Mouse (Mus musculus) midbrain, postnatal 0 days (tissue): ENCODE results near the gene Gm5431. TPM values are rescaled to one million over a fixed set of nuclear protein-coding genes. Genes with fewer than 3 reads are reported as not detected.
A peak's percentile ranks its signal among the peaks of the same experiment; 100 is the strongest.

Experiments used
- ATAC-seq: fragments of 200-750 bp; cut with Nextera tagmentation; 2 replicates; pipeline ENCODE4 v1.8.0; 2017; ENCODE audit warnings: moderate number of reproducible peaks, mild to moderate bottlenecking, moderate TSS enrichment, moderate library complexity; ENCODE audit not compliant: low FRiP score
- DNase-seq: peaks from one replicate; pipeline ENCODE4 v3.0.0-alpha.2; 2015; ENCODE audit warnings: low spot score
- H3K27ac ChIP-seq: fragments of 300-500 bp; sonication (generic); 2 replicates; pipeline ENCODE4 v1.5.1; 2014; ENCODE audit warnings: low read depth, mild to moderate bottlenecking, low read length, mixed read lengths
- H3K27me3 ChIP-seq: fragments of 300-500 bp; sonication (generic); 2 replicates; pipeline ENCODE4 v1.6.1; 2014; ENCODE audit warnings: low read length, control low read depth, mixed read lengths; ENCODE audit not compliant: insufficient read depth
- H3K36me3 ChIP-seq: fragments of 300-500 bp; sonication (generic); 2 replicates; pipeline ENCODE4 v1.6.1; 2014; ENCODE audit warnings: low read length, control low read depth, mixed read lengths; ENCODE audit not compliant: insufficient read depth
- H3K4me1 ChIP-seq: fragments of 300-500 bp; sonication (generic); 2 replicates; pipeline ENCODE4 v1.6.1; 2014; ENCODE audit warnings: mild to moderate bottlenecking, control low read depth, antibody characterized with exemption, low read length, mixed read lengths; ENCODE audit not compliant: insufficient read depth
- H3K4me2 ChIP-seq: fragments of 300-500 bp; sonication (generic); 2 replicates; pipeline ENCODE4 v1.6.1; 2014; ENCODE audit warnings: low read depth, mild to moderate bottlenecking, low read length, mixed read lengths; ENCODE audit not compliant: poor library complexity, severe bottlenecking
- H3K4me3 ChIP-seq: fragments of 300-500 bp; sonication (generic); 2 replicates; pipeline ENCODE4 v1.5.1; 2014; ENCODE audit warnings: low read depth, mild to moderate bottlenecking, low read length, moderate library complexity
- H3K9ac ChIP-seq: fragments of 300-500 bp; sonication (generic); replicated peaks from 2 replicates; pipeline ENCODE4 v1.6.1; 2014; ENCODE audit warnings: mild to moderate bottlenecking, low read length, moderate library complexity, mixed read lengths; ENCODE audit not compliant: poor library complexity, severe bottlenecking
- H3K9me3 ChIP-seq: fragments of 300-500 bp; sonication (generic); 2 replicates; pipeline ENCODE4 v1.6.1; 2016; ENCODE audit warnings: low read length, control low read depth
- CTCF ChIP-seq: IDR thresholded peaks from 2 replicates; pipeline ENCODE4 v1.5.1; 2016; ENCODE audit warnings: antibody characterized with exemption, mild to moderate bottlenecking
- WGBS: fragments of 180-500 bp; shearing (Covaris S2); extraction: QIAGEN DNeasy Blood & Tissue Kit; methylation state at CpG from one replicate; pipeline ENCODE4 v1.1.7; 2014; 5-methylcytosine and 5-hydroxymethylcytosine counted together
- polyA plus RNA-seq: library from polyadenylated mRNA; unstranded; fragments of >200 nt; fragmentation: Nextera tagmentation; extraction: Ambion mirVana; gene quantifications from 2 replicates; pipeline ENCODE4 v1.2.1, GENCODE M21; 2015
- total RNA-seq: library from RNA; depleted of rRNA; stranded (reverse); fragments of >200 nt; gene quantifications from 2 replicates; pipeline ENCODE4 v1.2.3, GENCODE M21; 2014

Gm5431 gene
- total and polyA plus RNA-seq, 2 experiments from 2014 or later = 0.12 to 0.60 TPM

GRCm38 (mm10) chr11:48863808-48864207 lies 38.2 kb downstream of the Gm5431 start:
- no peak for TF ChIP-seq CTCF
- Histone ChIP-seq H3K9ac (no peak overlapping the region), H3K36me3 (no peaks in the 10 kb centered on the region), H3K27ac (no peak overlapping the region), H3K4me1 (no peaks in the 10 kb centered on the region), H3K27me3 (no peaks in the 10 kb centered on the region), H3K4me2 (no peak overlapping the region), H3K4me3 (no peak overlapping the region), H3K9me3 (no peaks in the 10 kb centered on the region)
- 86% methylated on average over 3 of the region's 3 CpGs for WGBS
- DNase-seq (no peak), ATAC-seq (no peak)

- no peak overlapping the region for H3K9ac ChIP-seq
- no peaks in the 10 kb centered on the region for H3K36me3 ChIP-seq
- H3K27me3 ChIP-seq = no peaks in the 10 kb centered on the region
- no peaks in the 10 kb centered on the region for H3K9me3 ChIP-seq
- H3K4me1 ChIP-seq = no peaks in the 10 kb centered on the region
- H3K27ac ChIP-seq = no peak overlapping the region
- no peak overlapping the region for H3K4me3 ChIP-seq
- no peak; the same call in 1 of the 2 replicates for TF ChIP-seq CTCF
- 82% methylated on average over 1 of the region's 1 CpGs for WGBS
- ATAC-seq (no peak), DNase-seq (no peak)
- no peak overlapping the region for H3K4me2 ChIP-seq
Measured at GRCm38 (mm10) chr11:48862784-48863319, 39.2 kb downstream of the Gm5431 start.

GRCm38 (mm10) chr11:48859014-48859413 lies 43.0 kb downstream of the Gm5431 start:
- H3K4me2 ChIP-seq = peak overlapping the region; percentile 89
- ATAC-seq (no peak), DNase-seq (peak; percentile 88)
- no peaks in the 10 kb centered on the region for H3K4me1 ChIP-seq
- H3K27me3 ChIP-seq = no peaks in the 10 kb centered on the region
- no peaks in the 10 kb centered on the region for H3K36me3 ChIP-seq
- no peak overlapping the region for H3K9ac ChIP-seq
- no peaks in the 10 kb centered on the region for H3K9me3 ChIP-seq
- 0% methylated on average over 6 of the region's 6 CpGs for WGBS
- H3K4me3 ChIP-seq = peak overlapping the region; percentile 52
- H3K27ac ChIP-seq = no peak overlapping the region
- TF ChIP-seq CTCF = peak; percentile 92

GRCm38 (mm10) chr11:48853474-48854180 lies 48.4 kb downstream of the Gm5431 start:
- Histone ChIP-seq H3K4me2 (peak overlapping the region; percentile 89), H3K4me3 (peak overlapping the region; percentile 52), H3K4me1 (peaks cover 6% of the 10 kb centered on the region; the same call in 1 of the 2 replicates), H3K9me3 (no peaks in the 10 kb centered on the region), H3K9ac (peak overlapping the region; percentile 50), H3K27ac (peak overlapping the region; percentile 52; the same call in 1 of the 2 replicates), H3K36me3 (no peaks in the 10 kb centered on the region), H3K27me3 (no peaks in the 10 kb centered on the region)
- peak; percentile 46 for ATAC-seq
- TF ChIP-seq CTCF = no peak; the same call in 1 of the 2 replicates
- WGBS = under 1% methylated on average over 31 of the region's 31 CpGs
- peak; percentile 85 for DNase-seq

- ATAC-seq = peak; percentile 28; the same call in 1 of the 2 replicates
- Histone ChIP-seq H3K4me2 (peak overlapping the region; percentile 89), H3K36me3 (no peaks in the 10 kb centered on the region), H3K4me3 (peak overlapping the region; percentile 52), H3K4me1 (peaks cover 6% of the 10 kb centered on the region; the same call in 1 of the 2 replicates), H3K27me3 (no peaks in the 10 kb centered on the region), H3K9ac (peak overlapping the region; percentile 50), H3K27ac (peak overlapping the region; percentile 52; the same call in 1 of the 2 replicates), H3K9me3 (no peaks in the 10 kb centered on the region)
- DNase-seq = no peak
- no peak for TF ChIP-seq CTCF
- WGBS = 8% methylated on average over 23 of the region's 23 CpGs
Measured at GRCm38 (mm10) chr11:48852624-48853473, 49.2 kb downstream of the Gm5431 start.
